In the genomic region with DNA sequence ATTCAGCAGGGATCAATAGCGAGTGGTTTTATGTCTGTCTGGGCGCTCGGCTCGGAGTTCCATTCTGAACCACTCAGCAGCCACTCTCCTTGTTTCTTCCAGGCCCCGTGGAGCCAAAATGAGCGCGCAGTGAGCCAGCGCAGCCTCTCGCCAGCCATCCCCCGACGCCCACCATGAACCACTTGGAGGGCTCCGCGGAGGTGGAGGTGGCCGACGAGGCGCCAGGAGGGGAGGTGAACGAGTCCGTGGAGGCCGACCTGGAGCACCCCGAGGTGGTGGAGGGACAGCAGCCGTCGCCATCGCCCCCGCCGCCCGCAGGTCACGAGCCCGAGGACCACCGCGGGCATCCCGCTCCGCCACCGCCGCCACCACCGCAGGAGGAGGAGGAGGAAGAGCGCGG, we compare ENCODE assay signal across 8 mouse cellular contexts.
DNase-seq lines count a peak whose midpoint lies in the region; ATAC-seq lines count a peak whose summit lies in the region.

No protein-coding gene starts in this region.

- DNase-seq in heart, adult 9 months (ENCODE audit: low spot score in 2 of 2), result no peak
- peak; percentile 24 for DNase-seq in WW6 (ENCODE audit: low read depth, low spot score)
- no peak for DNase-seq in hindbrain, embryonic 11.5 days (ENCODE audit: low spot score)
- DNase-seq in urinary bladder, postnatal 10 days (ENCODE audit: low spot score), result no peak
- DNase-seq in gastrocnemius, adult 8-10 months (ENCODE audit: low spot score in 2 of 2), result no peak
- DNase-seq in cerebellum, adult 8-10 months, result no peak

- H3K27ac ChIP-seq in heart, embryonic 15.5 days, result no peak overlapping the region
- H3K27ac ChIP-seq in hindbrain, embryonic 11.5 days (ENCODE audit: low read depth, low read length), result no peak overlapping the region
- H3K27ac ChIP-seq in midbrain, embryonic 16.5 days (ENCODE audit: low read length), result no peak overlapping the region

- H3K9ac ChIP-seq in heart, embryonic 15.5 days, result peak overlapping the region; percentile 48
- peak overlapping the region; percentile 31; the same call in 1 of the 2 replicates for H3K9ac ChIP-seq in hindbrain, embryonic 11.5 days (ENCODE audit: low read depth, low read length)
- peak overlapping the region; percentile 47 for H3K9ac ChIP-seq in midbrain, embryonic 16.5 days (ENCODE audit: low read depth, low read length)

- H3K4me3 ChIP-seq in heart, embryonic 15.5 days, result peak overlapping the region; percentile 50
- H3K4me3 ChIP-seq in hindbrain, embryonic 11.5 days (ENCODE audit: low read depth, low read length), result peak overlapping the region; percentile 35
- H3K4me3 ChIP-seq in midbrain, embryonic 16.5 days (ENCODE audit: low read depth, low read length), result peak overlapping the region; percentile 33

- H3K4me2 ChIP-seq in heart, embryonic 15.5 days, result peak overlapping the region; percentile 80
- H3K4me2 ChIP-seq in hindbrain, embryonic 11.5 days (replicated peaks; ENCODE audit: low read depth, low read length), result peak overlapping the region; percentile 53
- peak overlapping the region; percentile 48 for H3K4me2 ChIP-seq in midbrain, embryonic 16.5 days (ENCODE audit: low read length)

- no peaks in the 10 kb centered on the region for H3K9me3 ChIP-seq in heart, embryonic 15.5 days (replicated peaks)
- no peaks in the 10 kb centered on the region for H3K9me3 ChIP-seq in hindbrain, embryonic 11.5 days (ENCODE audit: control insufficient read depth, low read length)
- H3K9me3 ChIP-seq in midbrain, embryonic 16.5 days (replicated peaks; ENCODE audit: control insufficient read depth, low read length, poor library complexity, severe bottlenecking), result no peaks in the 10 kb centered on the region

- H3K27me3 ChIP-seq in heart, embryonic 15.5 days, result peaks cover 39% of the 10 kb centered on the region
- peaks cover 29% of the 10 kb centered on the region for H3K27me3 ChIP-seq in hindbrain, embryonic 11.5 days (ENCODE audit: control insufficient read depth, insufficient read depth, low read length)
- peaks cover 4% of the 10 kb centered on the region; the same call in 1 of the 2 replicates for H3K27me3 ChIP-seq in midbrain, embryonic 16.5 days (ENCODE audit: control insufficient read depth, insufficient read depth, low read depth, low read length)

- ATAC-seq in heart, embryonic 15.5 days (replicated peaks; ENCODE audit: insufficient number of reproducible peaks, insufficient read depth, low FRiP score, low read depth), result no peak
- no peak for ATAC-seq in hindbrain, embryonic 11.5 days (ENCODE audit: low FRiP score)
- ATAC-seq in midbrain, embryonic 16.5 days, result peak; percentile 27; the same call in 1 of the 2 replicates

- H3K4me1 ChIP-seq in heart, embryonic 15.5 days (replicated peaks), result peaks cover 11% of the 10 kb centered on the region
- H3K4me1 ChIP-seq in hindbrain, embryonic 11.5 days (replicated peaks; ENCODE audit: control insufficient read depth, insufficient read depth, low read length), result peaks cover 3% of the 10 kb centered on the region; the same call in 1 of the 2 replicates
- no peaks in the 10 kb centered on the region for H3K4me1 ChIP-seq in midbrain, embryonic 16.5 days (ENCODE audit: control insufficient read depth, insufficient read depth, low read length)

- 28% methylated on average over 37 of the region's 37 CpGs for WGBS in heart, embryonic 15.5 days
- 33% methylated on average over 24 of the region's 37 CpGs for WGBS in hindbrain, embryonic 11.5 days
- whole genome bisulfite sequencing in midbrain, embryonic 16.5 days, result 31% methylated on average over 34 of the region's 37 CpGs

- no peaks in the 10 kb centered on the region for H3K36me3 ChIP-seq in heart, embryonic 15.5 days
- no peaks in the 10 kb centered on the region for H3K36me3 ChIP-seq in hindbrain, embryonic 11.5 days (ENCODE audit: control insufficient read depth, insufficient read depth, low read length)
- no peaks in the 10 kb centered on the region for H3K36me3 ChIP-seq in midbrain, embryonic 16.5 days (ENCODE audit: control insufficient read depth, insufficient read depth, low read length)
